Mouse (Mus musculus) left cerebral cortex, adult 9 months (tissue): ENCODE results near the gene Napsa.
A peak's percentile ranks its signal among the peaks of the same experiment; 100 is the strongest.

Source experiments
- DNase-seq, 2 experiments: peaks; one replicate each; pipeline ENCODE4 v3.0.0; 2022; ENCODE audit warnings: low spot score in 2 of 2

Gene Napsa

GRCm38 (mm10) chr7:44572213-44572701 is at the start of gene Napsa:
Gene Napsa, plus strand, starts transcription at chr7:44572380.
- DNase-seq: no peak

GRCm38 (mm10) chr7:44523056-44523455 is 49.1 kb upstream of the Napsa start:
- DNase-seq: no peak

GRCm38 (mm10) chr7:44524502-44524901 is 47.7 kb upstream of the Napsa start, which contains the start of gene Mybpc2:
Gene Mybpc2, minus strand, starts transcription at chr7:44524656.
- DNase-seq: no peak

- peak in 1 of 2 experiments; percentile 34 for DNase-seq
These were observed 46.9 kb upstream of the Napsa start for GRCm38 (mm10) chr7:44525126-44525832.

- no peak for DNase-seq
These were observed 45.6 kb upstream of the Napsa start for GRCm38 (mm10) chr7:44526414-44527154.

GRCm38 (mm10) chr7:44527483-44528398 is 44.4 kb upstream of the Napsa start:
- peak; percentile 52 to 81 for DNase-seq

GRCm38 (mm10) chr7:44529518-44529917 is 42.7 kb upstream of the Napsa start:
- no peak for DNase-seq

GRCm38 (mm10) chr7:44530507-44530906 is 41.7 kb upstream of the Napsa start:
- DNase-seq: no peak

- no peak for DNase-seq
These were observed 41.0 kb upstream of the Napsa start for GRCm38 (mm10) chr7:44531207-44531606.

- no peak for DNase-seq
These were observed 40.0 kb upstream of the Napsa start, which contains the start of gene Spib for GRCm38 (mm10) chr7:44531946-44532732. Gene Spib, minus strand, starts transcription at chr7:44532071.

- no peak for DNase-seq
These were observed 39.0 kb upstream of the Napsa start for GRCm38 (mm10) chr7:44532918-44533745.

GRCm38 (mm10) chr7:44533746-44534045 is 38.5 kb upstream of the Napsa start:
- DNase-seq: no peak

- DNase-seq: no peak
These were observed 37.9 kb upstream of the Napsa start for GRCm38 (mm10) chr7:44534242-44534641.

- DNase-seq: no peak
These were observed 37.3 kb upstream of the Napsa start for GRCm38 (mm10) chr7:44534656-44535441.

- no peak for DNase-seq
These were observed 36.3 kb upstream of the Napsa start for GRCm38 (mm10) chr7:44535657-44536589.

- DNase-seq: peak in 1 of 2 experiments; percentile 69
These were observed 35.6 kb upstream of the Napsa start for GRCm38 (mm10) chr7:44536590-44536968.

- DNase-seq: no peak
These were observed 35.2 kb upstream of the Napsa start for GRCm38 (mm10) chr7:44537009-44537408.

GRCm38 (mm10) chr7:44537496-44537895 is 34.7 kb upstream of the Napsa start:
- no peak for DNase-seq
